Mouse (Mus musculus): ENCODE results near the gene Frem3.

Frem3 gene

DNA sequence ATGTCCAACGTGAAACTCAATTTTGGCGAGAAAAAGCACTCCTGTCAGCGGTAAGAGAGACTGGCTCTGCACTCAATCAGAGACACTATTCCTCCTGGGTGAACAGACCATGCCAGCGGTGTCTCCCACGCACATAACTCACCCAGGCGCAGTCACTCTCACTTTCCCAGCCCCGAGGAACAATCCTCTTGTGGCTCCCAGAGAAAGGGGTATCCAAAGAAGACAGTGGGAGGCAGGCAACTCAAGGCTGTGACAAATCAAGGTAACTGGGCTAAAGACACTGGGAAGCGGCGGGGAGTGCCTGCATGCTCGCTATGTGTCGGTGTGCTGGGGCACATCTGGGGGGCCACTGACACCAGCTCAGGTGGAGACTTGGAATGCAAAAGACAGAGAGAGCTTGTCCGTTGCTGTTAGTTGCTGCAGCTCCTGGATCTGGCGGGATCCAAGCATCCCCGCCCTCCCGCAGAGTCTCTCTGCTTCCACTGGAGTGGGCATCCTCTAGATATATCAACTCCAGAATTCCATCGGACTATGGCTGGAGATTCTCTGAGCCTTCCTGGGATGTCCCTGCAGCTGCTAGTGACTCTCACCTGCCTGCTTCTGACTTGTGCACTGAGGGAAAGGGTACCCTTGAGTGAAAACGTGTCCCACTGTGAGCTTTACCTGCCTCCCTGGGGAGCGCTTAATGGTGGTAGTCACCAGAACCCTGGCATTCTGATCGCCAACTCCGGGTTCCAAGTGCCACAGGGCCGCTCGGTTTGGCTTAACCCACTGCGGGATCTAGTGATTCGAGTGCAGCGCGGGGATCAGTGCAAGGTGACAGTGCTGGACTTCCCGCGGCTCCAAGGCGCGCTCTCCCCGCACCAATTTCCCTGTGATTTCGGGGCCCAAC is at the start of gene Frem3:
Gene Frem3, plus strand, starts transcription at position 532 of the 892 bp plus-strand sequence.
- DNase-seq (ENCODE audit: low read depth, low spot score) = no peak

DNA sequence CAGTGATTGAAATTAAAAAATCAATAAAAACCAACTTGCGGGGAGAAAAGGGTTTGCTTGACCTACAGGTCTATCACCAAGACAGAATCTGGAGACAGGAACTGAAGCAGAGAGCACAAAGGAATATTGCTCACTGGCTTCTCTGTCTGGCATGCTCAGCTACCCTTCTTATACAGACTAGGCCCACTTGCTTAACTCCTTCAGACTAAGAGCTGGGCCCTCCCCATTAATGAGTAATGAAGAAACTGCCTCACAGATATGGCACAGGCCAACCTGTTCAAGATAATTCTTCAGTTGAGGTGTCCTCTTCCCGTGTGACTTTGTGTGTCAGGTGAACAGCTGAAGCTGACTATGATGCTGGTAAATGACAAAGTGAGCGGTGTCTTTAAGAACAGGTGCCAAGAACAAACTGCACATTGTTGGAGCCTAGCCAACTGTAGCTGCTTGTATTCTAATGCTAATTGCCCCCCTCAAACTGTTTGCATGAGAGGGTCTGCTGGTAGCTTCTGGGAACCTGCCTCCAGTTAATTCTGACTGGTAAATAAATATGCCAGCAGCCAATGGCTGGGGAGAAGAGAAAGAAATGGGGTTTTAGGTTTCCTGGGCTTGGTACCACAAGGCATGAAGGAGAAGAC is 46.6 kb upstream of the Frem3 start:
- no peak for DNase-seq (ENCODE audit: low read depth, low spot score)

DNA sequence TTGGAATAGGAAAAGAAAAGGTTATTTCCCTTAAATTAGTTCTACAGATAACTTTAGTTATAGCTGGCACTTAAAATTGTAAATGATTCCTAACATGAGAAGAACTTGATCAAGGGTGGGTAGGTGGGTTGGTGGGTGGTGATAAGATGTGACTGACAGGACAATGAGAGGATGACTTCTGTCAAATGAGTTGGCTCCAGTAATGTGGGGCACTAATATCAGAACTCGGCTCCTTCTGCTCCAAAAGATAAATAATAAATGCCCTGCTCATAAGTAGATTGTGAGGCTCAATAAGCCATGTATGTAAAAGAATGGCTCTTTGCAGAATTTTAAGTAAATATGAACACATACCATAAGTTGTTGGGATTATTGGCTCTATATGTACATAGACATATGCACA is 43.4 kb upstream of the Frem3 start:
- DNase-seq (ENCODE audit: low read depth, low spot score) = no peak

DNA sequence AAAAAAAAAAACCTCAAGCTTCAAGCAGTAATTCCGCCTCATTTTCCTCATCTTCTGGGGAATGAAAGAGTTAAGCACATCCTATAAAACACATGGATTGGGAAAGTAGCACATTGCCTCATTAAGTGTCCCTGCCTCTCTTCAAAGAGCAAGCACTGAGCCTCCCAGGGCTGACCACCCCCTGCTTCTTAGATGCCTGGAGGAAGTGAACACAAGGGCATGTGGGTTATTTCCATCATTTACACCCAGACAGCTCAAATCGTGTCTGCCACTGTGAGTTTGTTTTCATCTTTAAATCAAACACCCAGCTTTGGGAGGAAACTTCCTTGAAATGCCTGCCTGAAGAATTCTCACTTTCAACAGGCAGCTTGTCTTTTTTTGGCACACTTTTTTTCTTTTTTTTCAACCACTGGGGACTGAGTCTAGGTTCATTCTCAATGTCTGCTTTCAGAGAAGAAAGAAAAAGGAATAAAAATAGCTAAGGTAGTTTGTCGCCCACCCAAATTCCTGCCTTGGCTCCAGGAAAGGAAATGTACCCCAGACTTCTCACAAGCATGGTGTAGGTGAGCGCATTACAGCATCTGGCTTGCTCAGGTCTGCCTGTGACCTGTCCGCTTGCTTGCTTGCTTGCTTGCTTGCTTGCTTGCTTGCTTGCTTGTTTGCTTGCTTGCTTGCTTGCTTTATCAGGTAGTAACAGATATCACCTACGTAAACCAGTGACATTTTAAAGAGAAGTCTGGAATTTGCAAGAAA is 42.5 kb upstream of the Frem3 start:
- DNase-seq (ENCODE audit: low read depth, low spot score) = no peak

DNA sequence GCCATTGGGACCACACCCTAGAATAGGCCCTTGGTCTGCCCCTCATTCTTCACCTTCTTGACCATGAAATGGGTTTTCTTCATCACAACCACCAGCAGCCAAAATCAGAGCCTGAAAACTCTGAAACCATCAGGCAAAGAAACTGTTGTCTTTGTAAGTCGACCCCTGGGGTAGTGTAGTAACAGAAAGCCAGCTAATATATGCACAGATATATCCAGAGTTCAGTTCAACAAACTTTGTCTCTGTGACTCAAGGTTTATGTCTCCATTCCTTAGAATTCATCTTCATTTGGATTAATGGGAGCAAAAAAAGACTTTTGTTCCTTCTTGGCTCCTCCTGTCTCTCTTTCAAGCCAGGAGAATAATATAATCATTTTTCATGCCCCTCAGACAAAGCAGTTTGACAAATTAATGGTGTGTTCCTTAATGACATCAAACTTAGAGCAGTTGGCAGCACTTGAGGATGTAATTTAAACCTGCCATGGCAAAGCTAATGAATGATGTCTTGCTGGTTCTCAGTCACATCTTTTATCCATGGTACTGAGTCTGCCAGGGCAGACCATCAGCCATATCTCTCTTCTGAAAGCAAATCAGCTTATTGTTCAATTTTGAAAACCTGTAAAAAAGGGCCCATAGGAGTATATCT is 38.3 kb upstream of the Frem3 start:
- DNase-seq (ENCODE audit: low read depth, low spot score) = no peak

DNA sequence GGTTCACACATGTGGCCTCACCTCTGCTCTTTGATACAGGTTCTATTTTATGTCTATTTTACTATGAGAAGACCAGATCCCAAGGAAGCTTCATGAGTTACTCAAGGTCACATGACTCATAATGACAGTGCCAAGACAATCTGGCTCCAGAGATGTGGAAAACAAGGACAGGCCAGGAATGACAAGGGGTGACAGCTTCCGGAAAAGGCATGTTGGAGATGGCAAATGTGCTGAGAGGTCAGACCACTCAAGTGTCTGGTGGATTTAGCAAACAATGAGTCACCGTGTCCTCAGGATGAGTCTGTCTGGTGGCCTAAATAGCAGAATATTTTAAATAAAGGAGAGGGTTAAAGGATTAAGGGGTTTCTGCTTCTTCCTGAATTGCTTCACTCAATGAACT is 33.8 kb upstream of the Frem3 start:
- DNase-seq (ENCODE audit: low read depth, low spot score) = no peak

DNA sequence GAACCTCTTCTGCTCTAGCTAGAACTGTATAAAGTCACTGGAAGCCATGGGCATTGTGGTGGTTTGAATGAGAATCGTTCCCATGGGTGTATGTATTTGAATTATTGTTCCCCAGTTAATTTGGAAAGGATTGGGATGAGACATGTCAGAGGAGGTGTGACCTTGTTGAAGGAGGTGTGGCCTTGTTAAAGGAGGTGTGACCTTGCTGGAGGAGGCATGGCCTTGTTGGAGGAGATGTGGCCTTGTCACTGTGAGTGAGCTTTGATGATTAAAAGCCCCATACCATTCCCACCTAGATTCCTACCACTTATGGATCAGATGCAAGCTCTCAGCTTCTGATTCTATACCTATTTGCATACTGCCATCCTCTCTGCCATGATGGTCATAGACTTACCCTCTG is 31.8 kb upstream of the Frem3 start:
- no peak for DNase-seq (ENCODE audit: low read depth, low spot score)

DNA sequence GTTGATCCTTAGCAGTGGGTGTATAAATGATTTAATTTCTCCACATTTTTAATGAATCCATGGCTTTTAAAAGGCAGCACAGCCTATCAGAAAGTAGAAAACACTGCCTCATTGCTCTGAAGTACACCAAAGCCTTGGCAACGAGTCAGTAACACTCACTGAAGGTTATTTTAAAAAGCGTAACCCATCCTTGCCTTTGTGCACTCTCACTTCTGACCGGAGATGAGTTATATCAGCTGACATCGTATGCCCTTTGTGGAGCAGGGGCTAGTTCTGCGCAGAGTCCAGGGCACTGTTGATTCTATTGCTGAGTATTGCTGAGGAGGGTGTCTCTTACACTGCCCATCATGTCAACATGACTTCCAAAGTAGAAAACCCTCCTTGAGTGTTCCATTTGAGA is 18.3 kb upstream of the Frem3 start:
- DNase-seq (ENCODE audit: low read depth, low spot score) = no peak

DNA sequence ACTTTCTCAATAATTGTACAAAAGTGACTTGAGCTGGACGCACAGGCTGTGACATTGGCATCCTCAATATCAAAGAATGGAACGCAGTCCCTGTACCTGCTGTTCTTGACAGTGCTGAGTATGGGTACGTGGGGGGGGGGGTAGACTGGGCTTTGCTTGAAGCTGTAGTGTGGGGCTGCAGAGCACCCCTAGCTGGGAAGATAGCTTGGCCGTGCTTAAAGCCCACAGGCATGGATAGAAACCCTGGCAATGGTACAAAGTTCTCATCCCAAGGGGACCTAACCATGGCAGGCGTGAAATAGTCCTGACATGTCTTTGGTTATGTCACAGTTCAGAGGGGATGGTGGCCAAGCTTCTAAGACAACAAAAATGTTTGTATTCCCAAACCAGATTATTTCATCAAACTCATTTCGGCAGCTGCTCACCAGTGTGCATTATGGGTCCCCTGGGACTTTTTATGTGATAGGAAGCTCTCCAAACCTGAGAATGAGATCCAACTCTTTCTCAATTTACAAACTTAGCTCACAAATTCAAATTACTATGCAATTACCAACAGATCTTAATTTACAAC is 10.2 kb upstream of the Frem3 start:
- no peak for DNase-seq (ENCODE audit: low read depth, low spot score)

DNA sequence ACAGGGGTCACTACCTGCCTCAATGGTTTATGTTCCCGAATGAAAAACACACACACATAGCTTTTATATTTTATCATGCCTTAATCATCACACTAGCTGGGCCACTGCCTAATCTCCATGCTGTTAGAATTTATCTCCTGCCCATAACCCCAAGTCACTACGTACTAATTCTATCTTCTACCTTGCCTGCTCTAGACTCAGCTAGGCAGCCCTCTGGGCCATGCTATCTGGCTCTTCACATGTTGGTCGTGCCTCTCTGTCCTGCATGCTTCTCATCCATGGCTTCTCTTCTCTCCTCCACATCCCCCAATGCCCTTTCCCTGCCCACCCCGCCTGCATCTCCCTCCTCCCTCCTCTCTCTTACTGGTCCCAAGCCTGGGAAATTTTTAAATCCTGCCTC is 9.0 kb upstream of the Frem3 start:
- no peak for DNase-seq (ENCODE audit: low read depth, low spot score)

DNA sequence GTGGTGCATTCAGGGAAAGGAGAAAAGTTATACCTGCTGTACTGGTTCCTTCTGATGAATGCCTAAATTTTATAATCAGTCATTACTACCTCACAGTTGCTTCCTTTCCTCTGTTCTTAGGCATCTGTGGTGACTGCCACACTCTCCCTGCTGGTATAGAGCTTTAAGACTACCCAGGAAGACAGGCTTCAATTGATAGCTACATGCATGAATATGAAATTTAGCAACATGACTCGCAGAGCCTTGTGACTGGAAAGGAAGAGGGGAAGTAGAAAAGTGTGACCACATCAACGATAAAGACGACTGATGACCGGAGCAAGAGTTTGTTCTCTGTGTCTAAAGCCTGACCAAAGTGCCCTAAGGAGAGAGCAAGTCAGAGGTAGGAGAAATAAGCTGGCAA is 3.8 kb upstream of the Frem3 start:
- no peak for DNase-seq (ENCODE audit: low read depth, low spot score)

DNA sequence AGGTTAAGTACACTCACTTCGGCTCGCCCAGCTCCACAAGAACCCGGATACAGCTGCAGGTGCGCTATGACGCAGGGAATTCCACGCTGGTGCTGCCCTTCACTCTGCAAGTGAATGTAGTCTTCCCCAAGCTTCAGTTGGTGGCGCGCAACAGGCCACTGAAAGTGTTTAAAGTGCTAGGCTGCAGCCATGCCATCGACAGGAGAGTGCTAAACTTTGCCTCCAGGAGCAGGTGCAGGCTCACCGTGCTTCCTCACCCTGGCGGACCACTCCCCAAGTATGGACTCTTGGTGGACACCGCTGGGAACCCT is 516 bp downstream of the Frem3 start:
- DNase-seq (ENCODE audit: low read depth, low spot score) = no peak

DNA sequence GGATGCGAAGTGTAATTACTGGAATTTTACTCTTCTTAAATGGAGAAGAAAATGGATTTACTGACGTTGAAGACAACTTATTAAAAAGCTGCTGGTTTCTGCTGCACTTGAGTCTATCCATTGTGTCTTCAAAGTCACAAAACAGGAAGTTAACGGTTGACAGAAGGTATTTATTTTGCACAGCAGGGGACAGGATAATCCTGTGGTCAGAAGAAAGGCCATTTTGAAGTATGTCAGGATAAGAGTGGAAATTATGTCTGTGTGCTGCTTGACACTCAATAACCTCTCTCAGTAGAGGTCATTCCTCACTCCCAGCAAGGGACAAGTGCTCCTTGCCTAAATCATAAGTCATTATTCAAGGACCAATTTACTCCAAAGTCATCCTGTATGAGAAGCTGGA is 8.9 kb downstream of the Frem3 start:
- no peak for DNase-seq (ENCODE audit: low read depth, low spot score)

DNA sequence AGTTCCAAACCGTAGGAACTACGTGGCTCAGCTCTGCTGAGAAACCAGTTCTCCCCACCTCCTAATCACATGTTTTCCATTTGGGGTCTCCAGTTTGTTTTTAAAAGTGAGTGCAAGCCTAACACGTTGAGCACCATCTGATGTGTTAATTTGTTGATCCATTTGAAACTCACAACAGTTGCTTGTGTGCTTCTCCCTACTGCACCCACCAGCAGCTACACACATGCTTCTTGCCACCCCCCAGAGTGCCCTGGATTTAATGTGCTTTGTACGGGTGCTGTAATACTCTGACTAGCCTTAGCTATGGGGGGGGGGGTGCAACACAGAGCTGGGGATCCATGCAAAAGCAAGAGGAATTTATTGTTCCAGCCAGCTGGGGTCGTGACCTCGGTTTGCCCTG is 36.5 kb downstream of the Frem3 start:
- no peak for DNase-seq (ENCODE audit: low read depth, low spot score)

DNA sequence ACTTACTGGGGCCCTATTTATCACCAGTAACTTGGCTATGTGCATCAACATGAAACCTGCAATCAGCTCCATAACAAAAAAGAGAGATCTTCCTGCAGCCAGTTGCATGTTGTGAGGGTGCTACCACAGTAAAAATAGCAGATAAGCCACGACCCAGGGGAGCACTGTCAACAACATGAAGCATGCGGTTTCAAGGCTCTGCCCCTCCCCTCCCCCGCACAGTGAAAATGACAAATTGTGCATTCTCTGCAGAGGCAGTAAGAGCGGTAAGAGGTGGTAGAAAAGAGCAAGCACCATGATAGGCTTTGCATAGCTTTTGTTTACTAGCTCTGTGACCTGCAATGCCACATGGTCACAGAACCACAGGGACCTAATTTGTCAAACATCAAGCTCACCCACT is 46.8 kb downstream of the Frem3 start:
- no peak for DNase-seq (ENCODE audit: low read depth, low spot score)

DNA sequence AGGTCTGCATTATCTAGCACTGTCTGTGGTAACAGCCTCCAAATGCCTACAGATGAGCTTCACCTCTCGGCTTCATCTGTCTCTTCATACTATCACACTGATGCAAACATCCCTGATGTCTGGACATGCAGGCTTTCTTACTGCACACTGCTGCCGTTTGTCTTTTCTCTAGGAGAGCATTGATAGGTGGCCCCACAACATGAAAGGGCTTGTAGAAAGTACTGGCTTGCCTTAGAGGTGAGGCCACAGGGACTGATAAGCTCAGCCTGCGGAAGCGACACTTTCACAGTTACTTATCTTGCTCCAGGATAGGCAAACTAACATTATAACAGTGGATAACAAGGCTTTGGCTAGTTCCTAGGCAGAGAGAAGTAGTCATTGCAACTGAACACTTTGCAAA is 50.2 kb downstream of the Frem3 start:
- DNase-seq (ENCODE audit: low read depth, low spot score) = no peak

DNA sequence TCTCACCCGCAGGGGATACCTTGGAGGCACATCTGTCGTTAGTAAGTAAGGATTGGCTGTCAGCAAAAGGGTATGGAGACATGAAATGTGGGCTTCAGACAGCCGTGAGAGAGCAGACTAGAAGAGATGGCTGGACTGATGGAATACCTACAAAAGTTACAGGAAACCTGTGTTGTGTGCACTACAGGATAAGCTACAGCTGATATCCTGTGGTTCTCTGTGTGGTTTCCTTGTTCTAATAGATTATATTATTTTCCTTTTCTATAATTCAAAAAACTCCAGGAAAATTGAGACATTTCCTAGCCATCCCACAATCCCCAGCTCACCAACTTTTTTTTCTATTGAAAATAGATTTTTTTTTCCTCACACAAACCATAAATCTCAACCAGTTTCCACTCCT is 52.6 kb downstream of the Frem3 start:
- no peak for DNase-seq (ENCODE audit: low read depth, low spot score)

DNA sequence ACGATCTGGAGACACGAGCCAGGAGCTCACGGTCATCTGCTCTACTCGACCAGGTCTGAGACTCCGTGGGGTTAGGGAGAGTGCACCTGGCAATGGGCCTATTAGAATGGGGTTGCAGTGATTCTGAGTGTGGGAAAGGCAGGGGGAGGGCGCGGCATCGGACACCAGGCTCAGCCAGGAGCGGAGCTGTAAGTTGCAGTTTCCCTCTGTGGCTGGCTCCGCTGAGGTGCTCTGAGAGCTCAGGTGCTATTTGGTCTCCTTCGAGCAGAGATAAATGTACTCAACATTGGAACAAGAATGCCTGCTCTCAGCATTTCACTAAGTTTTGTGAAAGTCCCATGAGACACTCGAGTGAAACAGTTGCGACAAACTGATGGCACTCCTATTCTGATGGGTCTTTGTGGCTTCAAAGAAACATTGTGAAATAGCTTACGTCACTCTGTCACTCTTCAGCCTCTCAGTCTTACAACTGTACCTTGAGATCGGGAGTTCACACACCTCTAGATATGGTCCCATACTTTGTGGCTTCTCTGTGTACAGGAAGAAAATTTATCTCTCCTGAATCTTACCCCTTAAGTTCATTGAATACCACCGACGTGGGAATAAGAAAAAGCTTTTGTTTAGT is 58.5 kb downstream of the Frem3 start:
- no peak for DNase-seq (ENCODE audit: low read depth, low spot score)

DNA sequence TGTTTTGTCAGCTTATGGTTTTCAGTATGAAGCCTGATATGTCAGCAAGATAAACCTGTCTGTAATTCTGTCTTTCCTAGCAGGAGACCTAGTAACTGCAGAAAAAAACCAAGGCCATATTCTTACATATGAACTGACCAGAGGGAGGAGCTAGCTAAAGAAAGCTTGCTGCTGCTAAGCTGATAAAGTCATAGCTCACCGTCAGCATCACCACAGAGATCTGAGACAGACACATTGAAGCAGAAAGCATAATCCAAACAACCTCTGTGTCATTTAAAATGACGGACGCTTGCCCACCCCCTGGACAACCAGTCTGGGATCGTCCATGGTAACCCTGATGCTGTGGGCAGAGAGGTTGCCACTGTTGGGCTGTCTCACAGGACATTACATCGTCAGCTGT is 71.7 kb downstream of the Frem3 start:
- DNase-seq (ENCODE audit: low read depth, low spot score) = no peak

DNA sequence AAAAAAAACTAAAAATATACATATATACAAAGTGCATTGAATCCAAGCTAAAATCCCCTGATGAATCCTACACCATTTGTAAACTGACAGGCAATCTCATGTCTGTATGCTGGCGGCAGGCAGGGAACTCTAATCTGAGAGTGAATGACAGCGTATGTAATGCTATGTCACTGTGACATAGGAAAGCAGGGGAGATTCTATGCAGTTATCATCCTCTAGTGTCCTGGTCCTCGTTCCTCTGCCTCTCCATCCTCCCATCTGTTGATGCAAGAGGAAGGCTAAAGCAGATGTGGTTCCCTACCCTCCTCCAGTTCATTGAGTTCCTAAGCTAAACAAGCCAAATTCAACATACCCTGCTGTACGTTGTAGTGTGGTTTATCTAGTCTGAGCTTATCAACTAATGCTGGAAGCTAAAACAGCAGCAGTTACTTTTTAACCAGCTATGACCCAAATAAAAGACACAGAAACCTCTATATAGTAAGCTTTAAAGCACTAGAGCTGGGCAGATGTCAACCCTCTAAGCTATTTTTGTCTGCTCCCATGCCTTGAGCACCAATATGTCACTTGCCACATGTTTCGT is 73.0 kb downstream of the Frem3 start:
- no peak for DNase-seq (ENCODE audit: low read depth, low spot score)

DNA sequence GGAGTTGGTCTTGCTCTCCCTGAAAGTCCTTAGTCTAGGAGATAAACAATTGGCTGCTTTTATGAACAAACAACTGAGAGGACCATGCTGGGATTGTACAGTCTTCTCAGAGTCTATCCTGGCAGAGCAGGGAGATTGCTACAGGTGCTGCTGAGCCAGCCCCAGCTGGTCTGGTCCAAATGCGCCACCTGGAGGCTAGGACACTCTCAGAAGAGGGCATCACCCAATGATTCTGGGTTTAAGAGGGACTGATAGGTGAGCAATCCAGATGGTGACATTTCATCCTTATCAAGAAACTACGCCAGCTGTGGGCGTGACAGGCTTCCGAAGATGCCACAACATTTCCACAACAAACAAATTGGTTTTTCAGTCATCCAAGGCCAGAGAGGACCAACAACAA is 77.3 kb downstream of the Frem3 start:
- peak; percentile 14 for DNase-seq (ENCODE audit: low read depth, low spot score)
